Mouse (Mus musculus) erythroblast, embryonic 14.5 days (primary cell): ENCODE results near the gene Kifc3.

Source experiments
- GATA1 ChIP-seq: IDR thresholded peaks from 2 replicates; pipeline ENCODE4 v1.6.1; 2012; ENCODE audit warnings: low read length, inconsistent platforms, mixed read lengths
- TAL1 ChIP-seq: IDR thresholded peaks from 3 replicates; pipeline ENCODE4 v1.6.1; 2012; ENCODE audit warnings: low read length, inconsistent platforms, mixed read lengths

DNA sequence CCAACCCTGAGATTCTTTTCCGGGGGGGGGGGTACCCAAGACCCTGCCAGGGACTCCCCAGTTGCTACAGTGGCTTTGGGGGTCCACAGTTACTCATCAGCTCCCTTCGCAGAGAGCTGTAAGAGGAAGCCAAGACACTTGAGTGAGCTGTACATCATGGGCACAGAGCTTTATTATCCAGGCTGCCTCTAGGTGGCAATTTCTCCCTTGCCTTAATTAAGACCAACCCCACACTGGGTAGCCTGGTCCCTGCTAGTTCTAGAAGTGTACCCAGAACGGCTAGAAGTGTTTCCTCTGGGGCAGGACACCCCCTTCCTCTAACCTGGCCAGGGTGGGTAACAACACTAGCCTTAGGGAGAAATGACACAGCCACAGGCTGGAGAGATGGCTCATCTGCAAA is 67.4 kb downstream of the Kifc3 start:
- TF ChIP-seq GATA1 (no peak), TAL1 (no peak)
